In the genomic region with DNA sequence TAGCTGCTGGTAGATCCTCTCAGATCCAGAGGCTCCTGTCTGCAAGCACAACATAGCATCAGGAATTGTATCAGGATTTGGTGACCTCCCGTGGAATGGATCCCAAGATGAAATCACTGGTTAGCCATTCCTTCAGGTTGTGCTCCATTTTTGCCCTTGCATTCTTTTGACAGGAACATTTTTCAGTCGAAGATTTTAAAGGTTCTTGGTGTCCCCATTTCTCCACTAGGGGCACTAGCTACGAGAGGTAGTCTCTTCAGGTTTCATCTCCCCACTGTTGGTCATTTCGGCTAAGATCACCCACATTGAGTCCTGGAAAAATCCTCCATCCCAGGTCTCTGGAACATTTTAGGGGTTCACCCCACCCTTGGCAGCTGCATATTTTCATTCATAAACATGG, we compare ENCODE assay signal across 13 mouse cellular contexts. TPM values are rescaled to one million over a fixed set of nuclear protein-coding genes. Genes with fewer than 3 reads are reported as not detected.
DNase-seq lines count a peak whose midpoint lies in the region; ATAC-seq and TF ChIP-seq lines count a peak whose summit lies in the region.
"Had no signal": no experiment of that assay in that cellular context is flagged by ENCODE, and none has a peak within 500 bp of the region (broad histone marks: within the 10 kb centered on the region; RNA-seq: fewer than 3 reads in every experiment).

No protein-coding gene starts in this region.

- H3K36me3 ChIP-seq in lung, embryonic 14.5 days (ENCODE audit: insufficient read depth), result peaks cover 41% of the 10 kb centered on the region

- H3K9me3 ChIP-seq in lung, embryonic 14.5 days (ENCODE audit: low read depth, low read length), result no peaks in the 10 kb centered on the region
- H3K9me3 ChIP-seq: forebrain, embryonic 12.5 days had no signal

- H3K27me3 ChIP-seq in lung, embryonic 14.5 days (ENCODE audit: insufficient read depth, low read length), result no peaks in the 10 kb centered on the region
- no peaks in the 10 kb centered on the region for H3K27me3 ChIP-seq in Patski
- H3K27me3 ChIP-seq: forebrain, embryonic 12.5 days had no signal

- intact Hi-C loops in gastrocnemius, adult 2 months (cut with DNase I), result no loop called here

- no peak overlapping the region for H3K4me2 ChIP-seq in lung, embryonic 14.5 days
- H3K4me2 ChIP-seq: forebrain, embryonic 12.5 days had no signal

- POLR2A ChIA-PET in Patski (lab: Charles Lee), result interaction anchor here (1.0 kb wide), 1 partner anchor 13 kb away, joined by 3 read pairs; no protein-coding TSS in a partner anchor

- DNase-seq in gastrocnemius, adult 2 months, result no peak
- no peak for DNase-seq in gastrocnemius, adult 18-20 months (ENCODE audit: low spot score)
- DNase-seq in lung, embryonic 14.5 days, result peak; percentile 4
- DNase-seq in lung, postnatal 25 days (ENCODE audit: low spot score), result no peak
- no peak for DNase-seq in Patski (ENCODE audit: low read depth, low spot score)
- peak; percentile 24 for DNase-seq in retina, embryonic 14.5 days (ENCODE audit: low spot score)
- DNase-seq in cerebellum, postnatal 4 days (ENCODE audit: low spot score in 2 of 2), result no peak
- no peak for DNase-seq in ovary, postnatal 14 days (ENCODE audit: low spot score)
- DNase-seq: gastrocnemius, postnatal 36 days; heart, postnatal 36 days; left cerebral cortex, postnatal 4 days had no signal

- WGBS in lung, embryonic 14.5 days, result 75% methylated on average over 4 of the region's 4 CpGs

- CTCF ChIA-PET in Patski (lab: Charles Lee), result interaction anchor here (1.5 to 1.7 kb wide), 2 partner anchors 13 to 27 kb away, joined by 5 to 6 read pairs; no protein-coding TSS in a partner anchor

- no peak overlapping the region for H3K27ac ChIP-seq in gastrocnemius, adult 2 months
- no peak overlapping the region for H3K27ac ChIP-seq in lung, embryonic 14.5 days (ENCODE audit: low read depth)
- H3K27ac ChIP-seq: forebrain, embryonic 12.5 days had no signal

- H3K4me3 ChIP-seq in gastrocnemius, adult 2 months, result no peak overlapping the region
- no peak overlapping the region for H3K4me3 ChIP-seq in lung, embryonic 14.5 days (ENCODE audit: low read depth, low read length)
- H3K4me3 ChIP-seq: forebrain, embryonic 12.5 days had no signal

- no peak for ATAC-seq in lung, embryonic 14.5 days (ENCODE audit: insufficient read depth)
- no peak for ATAC-seq in Patski

- no peaks in the 10 kb centered on the region for H3K4me1 ChIP-seq in lung, embryonic 14.5 days (ENCODE audit: insufficient read depth)
- H3K4me1 ChIP-seq: forebrain, embryonic 12.5 days had no signal

- peak; percentile 43 for TF ChIP-seq CTCF in gastrocnemius, adult 2 months (IDR thresholded peaks at IDR 0.05)
- peak; percentile 28; the same call in 1 of the 2 replicates for TF ChIP-seq CTCF in lung, embryonic 14.5 days (IDR thresholded peaks at IDR 0.05; ENCODE audit: low read depth)
- peak; percentile 38 for TF ChIP-seq CTCF in Patski (IDR thresholded peaks at IDR 0.05)

- in situ Hi-C loops in Patski (cut with MboI; ENCODE audit: low pct_unique_long_range_greater_than_20kb), result no loop called here

- no peak overlapping the region for H3K9ac ChIP-seq in lung, embryonic 14.5 days
- H3K9ac ChIP-seq: forebrain, embryonic 12.5 days had no signal

RNA-seq across cellular contexts. Expression of gene Tpp2, which starts 33.3 kb away (rescaled TPM):
- total RNA-seq in gastrocnemius, adult 2 months (2021), result 10 to 100 TPM; 39.9 to 40.5 TPM
- 10 to 100 TPM; 30.5 to 36.6 TPM for total RNA-seq in gastrocnemius, adult 18-20 months (2021)
- 63.2 and 69.5 TPM in 2 replicates for polyA plus RNA-seq in lung, embryonic 14.5 days (2014; fragmentation: Nextera tagmentation; extraction: Ambion mirVana)
- polyA plus RNA-seq in Patski (2021), result 45.7 TPM

RNA-seq across cellular contexts. Expression of gene Mettl21c, which starts 53.1 kb away (rescaled TPM):
- 100 to 1,000 TPM in 1 of 2 experiments, 10 to 100 TPM in 1; 79.9 to 203 TPM for total RNA-seq in gastrocnemius, adult 2 months (2021)
- total RNA-seq in gastrocnemius, adult 18-20 months (2021), result 10 to 100 TPM; 49.5 to 76.8 TPM
- polyA plus RNA-seq in lung, embryonic 14.5 days (2014; fragmentation: Nextera tagmentation; extraction: Ambion mirVana), result 0.49 and 0.57 TPM in 2 replicates
- polyA plus RNA-seq in Patski (2021), result 0.10 TPM
- total RNA-seq: heart, postnatal 36 days had no signal
- polyA plus RNA-seq: large intestine, adult 2 months had no signal

Comparison
In these comparisons a context has a peak if more than half of its experiments do, and no peak if none do; other contexts are left out.
1. DNase-seq: peak in lung, embryonic 14.5 days (single experiment) and retina, embryonic 14.5 days (single experiment); none in gastrocnemius, adult 2 months (single experiment), gastrocnemius, adult 18-20 months (single experiment), lung, postnatal 25 days (single experiment), Patski (single experiment), cerebellum, postnatal 4 days (0 of 2) and ovary, postnatal 14 days (single experiment).
2. Peak in every context shown above with its lines, with median percentiles within 50 percentile points of each other: CTCF ChIP-seq.